Mouse (Mus musculus) cortical plate, adult 2 months (tissue): ENCODE data around the gene Usp20. TPM values are rescaled to one million over a fixed set of nuclear protein-coding genes. Genes with fewer than 3 reads are reported as not detected.
A peak's percentile ranks its signal among the peaks of the same experiment; 100 is the strongest.
"Not testable (repeated sequence)": the region's sequence is repeated elsewhere in the genome, so short reads cannot be mapped to it uniquely, and the experiment has no call there.

ENCODE experiments used
- H3K27ac ChIP-seq: fragments of 200-500 bp; 2 replicates; pipeline ENCODE4 v1.5.1; 2012; ENCODE audit warnings: low read length, control low read depth, inconsistent platforms; ENCODE audit not compliant: insufficient read depth
- H3K4me1 ChIP-seq: fragments of 200-500 bp; 2 replicates; pipeline ENCODE4 v1.6.1; 2011; ENCODE audit warnings: low read length; ENCODE audit not compliant: control insufficient read depth, insufficient read depth
- H3K4me3 ChIP-seq: fragments of 200-500 bp; 2 replicates; pipeline ENCODE4 v1.5.1; 2011; ENCODE audit warnings: mild to moderate bottlenecking, low read length, control low read depth; ENCODE audit not compliant: insufficient read depth
- CTCF ChIP-seq: fragments of 200-500 bp; IDR thresholded peaks from 2 replicates; pipeline ENCODE4 v1.5.1; 2011; ENCODE audit warnings: mild to moderate bottlenecking, control low read depth, low read length; ENCODE audit not compliant: insufficient read depth; ENCODE audit errors: extremely low read depth
- POLR2A ChIP-seq: fragments of 200-500 bp; IDR thresholded peaks from 2 replicates; pipeline ENCODE4 v1.6.1; 2011; ENCODE audit warnings: mild to moderate bottlenecking, low read length, control low read depth; ENCODE audit not compliant: insufficient read depth; ENCODE audit errors: extremely low read depth
- polyA plus RNA-seq: library from polyadenylated mRNA; depleted of rRNA; stranded (reverse); fragments of >200 nt; gene quantifications from 2 replicates; pipeline ENCODE4 v1.2.3, GENCODE M21; 2012; rRNA removed

The Usp20 gene
- polyA plus RNA-seq: 50.6 and 53.1 TPM in 2 replicates

- H3K4me3 ChIP-seq: peak within 1 kb of the TSS; percentile 69
- no peak within 1 kb of the TSS for H3K27ac ChIP-seq
- peaks cover 2% of the 10 kb centered on the region; the same call in 1 of the 2 replicates for H3K4me1 ChIP-seq
- no peak for TF ChIP-seq CTCF
- peak; percentile 73 for TF ChIP-seq POLR2A
These were observed at the start of gene Usp20, which contains the start of gene BC005624 for GRCm38 (mm10) chr2:30981790-30982513. Gene Usp20, plus strand, starts transcription at chr2:30982279. Gene BC005624, minus strand, starts transcription at chr2:30982201.

GRCm38 (mm10) chr2:30933032-30933431 is 49.0 kb upstream of the Usp20 start:
- no peak for TF ChIP-seq POLR2A
- no peak for TF ChIP-seq CTCF
- no peak overlapping the region for H3K27ac ChIP-seq
- H3K4me3 ChIP-seq: no peak overlapping the region
- H3K4me1 ChIP-seq: no peaks in the 10 kb centered on the region

- no peak for TF ChIP-seq POLR2A
- TF ChIP-seq CTCF: peak; percentile 97
- no peak overlapping the region for H3K4me3 ChIP-seq
- no peak overlapping the region for H3K27ac ChIP-seq
- no peaks in the 10 kb centered on the region for H3K4me1 ChIP-seq
These were observed 48.1 kb upstream of the Usp20 start for GRCm38 (mm10) chr2:30933917-30934450.

GRCm38 (mm10) chr2:30936808-30937207 is 45.3 kb upstream of the Usp20 start:
- TF ChIP-seq CTCF (no peak), POLR2A (no peak)
- no peak overlapping the region for H3K4me3 ChIP-seq
- H3K4me1 ChIP-seq: no peaks in the 10 kb centered on the region
- H3K27ac ChIP-seq: no peak overlapping the region

GRCm38 (mm10) chr2:30937731-30938130 is 44.3 kb upstream of the Usp20 start:
- Histone ChIP-seq H3K4me1 (no peaks in the 10 kb centered on the region), H3K27ac (no peak overlapping the region), H3K4me3 (no peak overlapping the region)
- TF ChIP-seq CTCF: no peak
- TF ChIP-seq POLR2A: no peak

- TF ChIP-seq POLR2A (no peak), CTCF (no peak)
- Histone ChIP-seq H3K4me1 (no peaks in the 10 kb centered on the region), H3K4me3 (no peak overlapping the region), H3K27ac (no peak overlapping the region)
These were observed 43.5 kb upstream of the Usp20 start for GRCm38 (mm10) chr2:30938574-30938991.

GRCm38 (mm10) chr2:30941586-30941985 is 40.5 kb upstream of the Usp20 start:
- no peak overlapping the region for H3K4me3 ChIP-seq
- H3K4me1 ChIP-seq: no peaks in the 10 kb centered on the region
- TF ChIP-seq CTCF (no peak), POLR2A (no peak)
- H3K27ac ChIP-seq: no peak overlapping the region

- not testable (repeated sequence) for H3K27ac ChIP-seq, H3K4me1 ChIP-seq
- H3K4me3 ChIP-seq: peak overlapping the region; percentile 48; the same call in 1 of the 2 replicates
These were observed 40.0 kb upstream of the Usp20 start for GRCm38 (mm10) chr2:30942116-30942515.

GRCm38 (mm10) chr2:30942603-30943011 is 39.5 kb upstream of the Usp20 start:
- H3K27ac ChIP-seq: no peak overlapping the region
- TF ChIP-seq POLR2A: peak; percentile 13; the same call in 1 of the 2 replicates
- TF ChIP-seq CTCF: peak; percentile 94

GRCm38 (mm10) chr2:30952457-30952823 is 29.6 kb upstream of the Usp20 start:
- peak overlapping the region; percentile 79 for H3K4me3 ChIP-seq
- H3K4me1 ChIP-seq: peaks cover 11% of the 10 kb centered on the region
- no peak overlapping the region for H3K27ac ChIP-seq
- TF ChIP-seq CTCF (0 out of 2 replicates have a peak, but pooled peaks have one; percentile 14), POLR2A (no peak)

More at GRCm38 (mm10) chr2:30942603-30943011, 39.5 kb upstream of the Usp20 start:
- peak overlapping the region; percentile 48 for H3K4me3 ChIP-seq
- no peaks in the 10 kb centered on the region for H3K4me1 ChIP-seq
